Mouse (Mus musculus): ENCODE results near the gene Ell3.
A peak's percentile ranks its signal among the peaks of the same experiment; 100 is the strongest.
"Not testable (repeated sequence)": the region's sequence is repeated elsewhere in the genome, so short reads cannot be mapped to it uniquely, and the experiment has no call there.

Gene Ell3

DNA sequence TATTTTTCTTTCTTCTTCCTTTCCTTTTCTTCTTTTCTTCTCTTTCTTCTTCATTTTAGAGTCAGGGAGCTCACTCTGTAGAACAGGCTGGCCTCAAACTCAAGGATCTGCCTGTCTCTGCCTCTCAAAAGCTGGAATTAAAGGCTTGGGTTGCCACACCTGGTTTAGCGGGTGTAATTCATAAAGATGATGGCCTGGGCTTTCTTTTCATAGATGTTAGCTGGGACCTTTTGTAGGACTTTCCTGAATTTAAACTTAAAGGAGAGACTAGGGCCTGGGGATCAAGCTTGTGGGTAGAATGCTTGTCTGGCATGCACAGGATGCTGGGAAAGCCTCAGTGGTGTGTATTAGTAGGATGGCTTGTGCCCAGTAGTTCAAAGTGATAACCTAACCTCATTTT is at the start of gene Ell3:
Ell3 (minus strand) TSS at position 101 of the 400 bp plus-strand sequence.
- DNase-seq (ENCODE audit: low read depth, low spot score): no peak

DNA sequence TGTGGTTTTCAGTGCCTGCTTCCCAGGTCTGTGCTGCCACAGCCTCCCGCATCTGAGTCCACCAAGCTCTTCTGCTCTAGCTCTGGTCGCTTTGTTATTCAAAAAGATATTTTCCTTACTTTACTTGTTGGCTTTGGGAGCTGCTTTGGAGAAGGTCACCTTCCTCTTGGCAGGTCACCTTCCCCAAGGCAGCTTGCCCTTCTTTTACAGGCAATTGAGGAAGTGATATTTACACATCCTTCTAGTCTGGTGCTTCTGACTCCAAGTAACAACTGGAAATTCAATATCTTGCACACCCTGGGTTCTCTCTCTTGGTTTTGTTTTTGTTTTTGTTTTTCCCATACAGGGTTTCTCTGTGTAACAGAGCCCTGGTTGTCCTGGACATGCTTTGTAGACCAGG is 40.3 kb upstream of the Ell3 start:
- not testable (repeated sequence) for DNase-seq (ENCODE audit: low read depth, low spot score)

DNA sequence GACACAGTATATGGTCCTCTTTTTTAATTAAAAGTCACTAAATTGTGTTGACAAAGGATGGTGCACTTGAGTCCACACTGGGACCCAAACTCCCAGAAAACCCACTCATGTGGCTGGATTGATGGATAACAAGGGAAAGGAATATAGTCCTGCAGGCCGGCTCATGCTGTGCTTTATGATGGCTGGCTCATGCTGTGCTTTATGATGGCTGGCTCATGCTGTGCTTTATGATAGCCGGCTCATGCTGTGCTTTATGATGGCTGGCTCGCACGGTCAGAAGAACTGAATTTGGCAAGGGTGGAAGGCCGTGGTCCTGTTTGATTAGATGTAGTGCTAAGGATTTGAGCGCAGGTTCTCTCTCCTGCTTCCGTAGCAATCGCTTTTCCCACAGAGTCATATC is 39.5 kb upstream of the Ell3 start:
- no peak for DNase-seq (ENCODE audit: low read depth, low spot score)

DNA sequence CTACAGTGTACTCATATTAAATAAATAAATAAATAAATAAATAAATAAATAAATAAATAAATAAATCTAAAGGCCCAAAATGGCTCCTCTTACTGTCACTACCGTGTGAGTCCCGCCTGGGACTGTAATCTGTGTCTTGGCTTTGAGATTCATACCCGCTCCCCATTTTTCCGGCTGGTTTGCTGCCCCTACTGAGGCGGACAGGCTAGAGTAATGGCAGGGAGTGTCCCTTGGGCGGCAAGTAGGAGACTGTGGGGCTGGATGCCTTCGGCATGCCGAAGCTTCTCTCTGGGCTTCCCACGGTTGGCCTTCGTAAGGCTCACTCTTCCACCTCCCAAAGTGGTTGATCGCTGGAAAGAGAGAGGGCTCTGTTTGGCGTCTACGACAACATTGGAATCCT is 36.8 kb upstream of the Ell3 start:
- DNase-seq (ENCODE audit: low read depth, low spot score): not testable (repeated sequence)

DNA sequence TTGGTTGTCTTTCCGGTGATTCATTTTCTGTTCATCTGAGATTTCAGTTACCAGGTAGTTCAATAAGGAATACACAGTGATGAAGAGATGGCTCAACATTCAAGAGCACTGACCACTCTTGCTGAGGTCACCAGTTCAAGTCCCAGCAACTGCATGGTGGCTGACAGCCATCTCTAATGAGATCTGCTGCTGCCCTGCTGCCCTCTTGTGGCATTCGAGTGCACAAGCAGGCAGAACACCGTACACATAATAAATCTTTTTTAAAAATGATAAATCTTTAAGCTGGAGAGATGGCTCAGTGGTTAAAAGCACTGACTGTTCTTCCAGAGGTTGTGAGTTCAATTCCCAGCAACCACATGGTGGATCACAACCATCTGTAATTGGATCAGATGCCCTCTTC is 36.4 kb upstream of the Ell3 start:
- DNase-seq (ENCODE audit: low read depth, low spot score): no peak

DNA sequence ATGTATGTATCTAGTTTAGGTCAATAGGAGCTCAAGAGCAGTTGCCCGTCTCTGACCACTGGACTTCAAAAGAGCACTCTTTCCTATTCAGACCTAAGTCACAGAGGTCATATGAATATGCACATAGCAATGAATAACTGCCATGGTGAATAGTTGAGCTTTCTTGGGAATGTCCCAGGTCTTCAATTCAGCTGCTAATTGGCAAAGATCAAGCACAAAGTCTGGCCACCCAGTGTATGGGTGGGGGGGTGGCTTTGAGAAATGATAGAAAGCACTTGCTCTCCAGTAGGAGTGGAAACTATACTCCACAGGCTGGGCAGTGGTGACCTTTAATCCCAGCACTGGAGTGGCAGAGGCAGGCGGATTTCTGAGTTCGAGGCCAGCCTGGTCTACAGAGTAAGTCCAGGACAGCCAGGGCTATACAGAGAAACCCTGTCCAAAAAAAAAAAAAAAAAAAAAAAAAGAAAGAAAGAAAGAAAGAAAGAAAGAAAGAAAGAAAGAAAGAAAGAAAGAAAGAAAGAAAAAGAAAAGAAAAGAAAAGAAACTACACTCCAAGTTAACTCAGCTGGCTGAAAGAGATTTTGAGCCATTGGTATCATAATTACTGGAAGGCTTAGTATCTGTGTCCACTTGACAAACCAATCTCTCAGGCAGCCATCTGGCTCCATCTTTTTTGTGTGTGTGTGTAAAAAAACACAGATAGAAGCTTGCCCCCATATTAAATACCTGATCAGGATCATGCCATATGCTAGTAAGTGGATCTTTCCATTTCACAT is 33.6 kb upstream of the Ell3 start:
- DNase-seq (ENCODE audit: low read depth, low spot score): no peak

DNA sequence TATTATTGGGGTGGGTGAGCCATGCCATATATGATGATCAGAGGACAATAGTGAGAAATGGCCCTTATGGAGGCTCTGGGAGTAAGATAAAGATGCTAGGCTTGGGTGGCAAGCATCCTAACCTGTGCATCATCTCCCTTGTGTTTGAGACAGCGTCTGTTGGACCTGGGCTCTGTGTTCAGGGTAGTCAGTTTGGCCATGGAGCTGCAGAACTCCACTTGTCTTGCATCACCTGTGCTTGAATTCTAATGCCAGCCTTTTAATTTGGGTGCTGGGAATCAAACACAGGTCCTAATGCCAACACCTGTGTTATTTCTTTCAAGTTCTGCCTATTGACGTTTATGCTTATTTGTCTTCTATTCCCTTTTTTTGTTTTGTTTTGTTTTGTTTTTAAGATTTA is 31.2 kb upstream of the Ell3 start:
- not testable (repeated sequence) for DNase-seq (ENCODE audit: low read depth, low spot score)

DNA sequence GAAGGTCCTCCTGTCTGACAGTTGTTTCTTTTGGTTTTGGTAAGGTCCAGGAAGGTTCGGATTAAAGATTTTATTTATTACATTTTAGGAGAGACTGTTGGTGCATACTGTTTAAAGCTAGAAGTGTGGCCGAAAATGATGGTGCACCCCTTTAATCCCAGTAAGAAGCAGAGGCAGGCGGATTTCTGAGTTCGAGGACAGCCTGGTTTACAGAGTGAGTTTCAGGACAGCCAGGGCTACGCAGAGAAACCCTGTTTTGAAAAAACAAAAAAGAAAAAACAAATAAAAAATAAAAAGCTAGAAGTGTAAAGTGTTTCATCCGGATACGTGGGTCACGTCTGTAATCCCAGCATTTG is 30.1 kb upstream of the Ell3 start:
- no peak for DNase-seq (ENCODE audit: low read depth, low spot score)

DNA sequence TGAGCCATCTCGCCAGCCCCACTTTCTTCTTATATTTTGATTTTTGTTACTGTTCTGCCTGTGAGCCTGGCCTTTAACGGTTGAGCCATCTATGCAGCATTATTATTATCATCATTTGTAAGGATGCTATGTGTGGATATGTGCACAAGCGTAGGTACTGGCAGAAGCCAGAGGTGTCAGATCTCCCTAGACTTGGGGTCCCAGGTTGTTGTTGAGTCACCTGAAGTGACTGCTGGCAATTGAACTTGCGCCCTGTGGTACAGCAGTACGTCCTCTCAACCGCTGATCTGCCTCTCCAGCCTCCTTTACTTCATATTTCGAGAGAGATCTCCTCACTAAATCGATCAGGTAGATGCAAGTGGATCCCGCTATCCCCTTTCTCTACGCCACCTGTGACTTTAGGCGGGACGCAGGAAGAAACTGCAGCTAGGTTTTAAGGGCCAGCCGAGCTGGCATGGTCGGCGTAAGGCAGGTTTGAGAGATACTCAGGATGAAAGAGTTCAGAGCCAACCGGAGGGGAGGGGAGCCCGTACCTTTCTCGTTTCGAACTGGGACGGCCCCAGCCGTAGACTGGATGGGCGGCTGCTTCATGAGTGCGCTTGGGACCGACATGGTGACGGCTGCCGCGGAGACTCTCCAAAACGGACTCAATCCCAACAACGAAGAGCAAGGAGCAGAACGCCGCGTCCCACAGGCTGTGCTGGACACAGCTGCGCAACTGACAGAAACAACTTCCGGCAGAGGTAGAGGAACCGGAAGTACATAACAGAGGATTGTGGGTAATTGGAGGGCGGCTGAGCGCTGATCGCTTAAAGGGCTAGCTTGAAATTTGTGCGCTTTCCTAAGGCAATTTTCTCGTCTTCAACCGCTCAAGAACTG is 29.5 kb upstream of the Ell3 start, which contains the start of gene Mfap1b:
Mfap1b (minus strand) TSS at position 767 of the 879 bp plus-strand sequence.
- not testable (repeated sequence) for DNase-seq (ENCODE audit: low read depth, low spot score)

DNA sequence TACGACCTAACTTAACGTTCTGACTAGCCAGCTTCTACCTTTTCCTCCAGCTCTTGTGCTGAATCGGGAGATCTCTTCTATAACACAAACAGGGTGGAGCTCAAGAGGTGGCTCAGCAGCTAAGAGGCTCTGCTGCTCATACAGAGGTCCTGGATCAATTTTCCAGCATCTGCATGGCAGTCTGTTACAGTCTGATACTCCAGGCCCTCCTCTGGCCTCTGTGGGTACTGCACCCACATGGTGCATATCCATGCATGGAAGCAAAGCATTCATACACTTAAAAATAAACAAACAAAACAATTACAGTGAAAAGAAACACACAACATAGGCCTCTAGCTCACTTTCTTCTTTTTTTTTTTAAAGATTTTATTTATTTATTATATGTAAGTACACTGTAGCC is 28.7 kb upstream of the Ell3 start:
- DNase-seq (ENCODE audit: low read depth, low spot score): not testable (repeated sequence)

DNA sequence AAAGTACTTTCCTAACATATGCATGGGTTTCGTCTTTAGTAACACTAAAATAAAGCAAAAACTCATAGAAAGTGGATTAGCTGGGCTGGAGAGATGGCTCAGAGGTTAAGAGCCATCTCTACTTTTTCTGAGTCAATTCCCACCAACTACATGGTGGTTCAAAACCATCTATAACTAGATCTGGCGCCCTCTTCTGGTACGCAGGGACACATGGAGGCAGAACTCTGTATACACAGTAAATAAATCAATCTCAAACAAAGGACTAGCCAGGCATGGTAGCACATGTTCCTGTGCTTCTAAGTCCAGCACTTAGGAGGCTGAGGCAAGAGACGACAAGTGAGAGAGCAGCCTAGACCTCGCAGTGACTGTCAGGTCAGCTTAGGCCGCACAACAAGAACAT is 24.9 kb upstream of the Ell3 start:
- not testable (repeated sequence) for DNase-seq (ENCODE audit: low read depth, low spot score)

DNA sequence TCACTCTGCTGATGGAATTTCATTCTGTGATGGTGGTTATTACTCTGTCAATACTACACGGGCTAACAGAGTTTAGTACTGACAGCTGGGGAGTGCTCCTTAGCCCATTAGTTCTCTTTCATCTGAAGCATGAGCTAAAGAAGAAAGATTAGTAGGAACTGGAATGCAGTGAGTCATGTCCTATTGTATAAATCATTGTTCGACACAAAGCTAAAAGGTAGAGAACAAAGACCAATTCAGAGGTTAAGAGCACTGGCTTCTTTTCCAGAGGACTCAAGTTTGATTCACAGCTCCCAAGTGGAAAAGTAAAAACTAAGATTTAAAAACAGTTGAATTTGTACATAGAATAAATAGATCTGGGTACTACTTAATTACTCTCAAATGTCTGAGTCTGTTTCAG is 16.0 kb upstream of the Ell3 start:
- DNase-seq (ENCODE audit: low read depth, low spot score): peak; percentile 1

DNA sequence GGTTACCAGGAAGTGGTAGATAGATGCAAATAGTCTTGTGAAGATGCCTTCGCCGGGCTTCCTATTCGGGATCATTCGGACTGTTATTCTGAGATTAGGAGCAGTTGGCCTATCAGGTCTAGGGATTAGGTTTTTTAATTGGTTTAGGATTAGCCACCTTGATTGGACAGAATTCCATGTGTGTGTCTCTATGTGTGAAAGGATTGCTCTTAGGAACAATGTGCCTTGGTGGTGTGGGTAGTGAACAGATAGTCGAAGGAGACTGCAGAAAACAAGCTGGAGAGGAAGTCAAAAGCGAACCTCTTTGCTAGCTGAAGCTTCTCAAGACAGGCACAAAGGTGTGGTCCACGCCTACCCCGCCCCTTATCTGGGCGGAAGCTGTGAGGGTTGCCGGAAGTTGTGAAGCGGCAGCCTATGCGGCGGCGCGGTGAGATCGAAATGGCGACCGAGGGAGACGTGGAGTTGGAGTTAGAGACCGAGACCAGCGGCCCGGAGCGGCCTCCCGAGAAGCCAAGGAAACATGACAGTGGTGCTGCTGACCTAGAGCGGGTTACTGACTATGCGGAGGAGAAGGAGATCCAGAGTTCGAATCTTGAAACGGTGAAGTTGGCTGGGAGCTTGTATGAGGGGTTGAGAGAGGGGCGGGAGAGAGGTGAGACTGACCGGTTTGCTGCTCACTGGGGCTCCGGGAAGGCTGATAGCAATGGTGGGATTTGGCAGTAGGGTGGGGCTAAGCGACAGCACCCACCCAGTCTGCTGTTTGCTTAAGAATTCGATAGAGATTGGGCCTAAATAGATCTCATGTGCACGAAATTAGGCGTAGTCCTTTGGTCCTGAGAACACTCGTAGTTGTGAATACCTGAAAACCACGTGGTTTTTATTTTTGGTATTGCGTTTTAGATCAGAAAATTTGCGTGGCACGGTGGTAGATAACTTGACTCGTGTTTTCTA is 12.9 kb upstream of the Ell3 start, which contains the start of gene Serinc4:
Serinc4 (minus strand) TSS at position 90 of the 951 bp plus-strand sequence.
- DNase-seq (ENCODE audit: low read depth, low spot score): peak; percentile 94

DNA sequence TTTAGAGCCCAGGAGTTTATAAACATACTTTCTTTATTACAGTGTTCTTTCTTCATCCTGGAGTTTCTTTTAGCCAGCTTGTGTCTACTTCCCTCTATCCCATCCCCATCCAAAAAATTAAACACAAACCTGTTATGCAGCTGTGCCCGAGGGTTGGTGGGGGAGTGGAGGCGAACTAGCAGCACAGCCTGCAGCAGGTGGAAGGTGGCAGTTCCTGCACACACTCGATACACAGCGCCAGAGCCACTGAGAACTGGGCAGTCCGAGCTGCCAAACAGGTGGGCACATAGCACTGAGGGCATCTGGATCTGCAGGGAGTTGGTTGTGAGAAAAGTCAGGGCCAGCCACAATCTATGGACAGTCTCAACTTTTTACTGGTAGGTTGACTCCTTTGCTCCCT is 11.5 kb upstream of the Ell3 start:
- DNase-seq (ENCODE audit: low read depth, low spot score): no peak

DNA sequence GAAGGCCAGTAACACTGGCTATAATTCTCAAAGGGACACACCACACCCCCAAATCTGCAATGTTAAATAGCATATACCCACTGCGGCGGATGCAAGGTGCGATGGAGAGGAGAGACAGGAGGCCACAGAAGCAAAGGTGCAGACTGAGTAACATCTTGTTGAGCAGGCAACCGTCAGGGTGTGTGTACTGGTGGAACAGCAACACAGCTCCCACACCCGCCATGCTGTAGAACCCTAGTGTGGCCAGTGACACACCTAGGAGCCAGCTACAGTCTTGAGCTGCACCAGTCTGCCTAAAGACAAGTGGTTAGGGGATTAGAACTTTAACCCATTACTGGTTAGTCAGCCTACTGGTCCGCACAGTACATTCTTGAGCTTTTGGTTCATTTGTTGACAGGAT is 9.8 kb upstream of the Ell3 start:
- peak; percentile 6 for DNase-seq (ENCODE audit: low read depth, low spot score)

DNA sequence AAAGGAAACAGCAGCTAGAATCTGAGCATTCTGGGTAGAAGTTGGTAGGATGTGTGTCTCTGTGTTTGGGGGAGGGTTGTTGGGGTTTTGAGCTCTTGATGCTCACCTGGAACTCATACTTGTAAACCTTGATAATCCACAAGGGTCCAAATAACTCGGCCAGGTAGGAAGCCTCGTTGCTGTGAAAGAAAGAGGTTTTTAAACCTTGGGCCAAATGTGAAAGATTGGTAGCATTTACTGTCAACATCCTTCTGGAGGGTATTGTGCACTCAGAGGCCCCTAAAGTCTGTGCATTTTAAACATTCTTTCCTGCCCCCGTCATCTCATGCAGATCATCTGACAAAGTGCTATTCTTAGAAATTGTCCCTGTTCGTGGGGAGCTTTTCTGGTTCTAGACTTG is 8.9 kb upstream of the Ell3 start, which contains the start of gene Hypk:
Hypk (plus strand) TSS at position 301 of the 400 bp plus-strand sequence.
- DNase-seq (ENCODE audit: low read depth, low spot score): peak; percentile 4

DNA sequence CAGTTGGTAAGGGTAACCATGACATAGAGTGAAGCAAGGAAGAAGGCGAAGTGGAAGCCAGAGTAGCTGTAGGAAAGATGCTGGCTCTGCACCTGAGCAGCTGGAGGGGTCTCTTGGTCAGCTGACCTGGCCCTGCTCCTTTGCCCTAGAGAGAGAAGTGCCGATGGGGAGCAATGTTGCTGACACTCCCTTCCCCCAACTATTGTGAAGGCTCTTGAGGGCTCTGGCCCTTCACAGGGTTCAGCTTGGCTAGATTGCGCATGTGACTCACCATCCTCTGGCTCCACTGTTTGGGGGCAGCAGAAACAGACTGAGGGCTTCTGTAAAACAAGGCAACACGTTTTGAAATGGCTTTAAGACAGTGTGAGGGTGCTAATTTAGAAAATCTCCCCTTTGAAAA is 8.3 kb upstream of the Ell3 start:
- DNase-seq (ENCODE audit: low read depth, low spot score): peak; percentile 1

DNA sequence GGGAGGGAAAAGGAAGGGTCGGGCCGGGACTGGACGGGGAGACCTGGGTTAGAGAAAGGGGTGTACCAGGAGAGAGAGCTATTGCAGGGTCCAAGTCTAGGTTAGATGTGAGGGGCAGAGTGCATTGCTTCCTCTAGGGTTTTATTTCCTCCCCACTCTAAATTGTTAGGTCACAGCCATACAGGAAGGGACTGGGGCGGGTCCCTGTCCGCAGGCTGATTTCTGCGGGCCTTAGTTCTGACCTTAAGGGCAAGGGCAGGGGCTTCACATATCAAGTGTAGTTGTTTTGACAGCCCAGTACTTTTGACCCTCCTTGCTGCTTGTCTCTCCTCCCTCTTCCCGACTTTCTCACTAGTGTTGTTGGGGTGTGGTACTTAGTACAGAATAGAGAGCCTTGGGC is 6.0 kb upstream of the Ell3 start:
- peak; percentile 48 for DNase-seq (ENCODE audit: low read depth, low spot score)

DNA sequence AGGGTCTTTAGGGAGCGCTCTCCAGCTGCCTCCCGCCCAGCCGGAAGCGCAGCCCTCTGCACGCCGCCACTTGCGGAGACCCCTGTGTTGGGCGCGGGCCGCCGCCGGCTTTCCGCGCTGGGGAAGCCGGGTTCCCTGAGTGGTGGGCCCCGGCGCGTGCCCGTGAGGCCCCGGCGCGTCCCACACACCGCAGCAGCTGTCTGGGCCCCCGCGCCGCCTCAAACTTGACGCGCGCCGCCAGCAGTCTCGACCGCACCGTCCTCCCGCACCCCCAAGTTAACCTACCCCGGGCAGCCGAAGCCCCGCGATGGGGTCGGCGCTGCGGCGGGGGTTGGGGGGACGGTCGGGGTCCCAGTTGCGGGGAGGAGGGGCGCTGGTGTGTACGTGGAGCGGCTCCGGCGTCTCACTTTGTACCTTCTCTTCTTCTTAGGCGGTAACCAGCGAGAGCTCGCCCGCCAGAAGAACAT is 5.5 kb upstream of the Ell3 start:
- DNase-seq (ENCODE audit: low read depth, low spot score): no peak

DNA sequence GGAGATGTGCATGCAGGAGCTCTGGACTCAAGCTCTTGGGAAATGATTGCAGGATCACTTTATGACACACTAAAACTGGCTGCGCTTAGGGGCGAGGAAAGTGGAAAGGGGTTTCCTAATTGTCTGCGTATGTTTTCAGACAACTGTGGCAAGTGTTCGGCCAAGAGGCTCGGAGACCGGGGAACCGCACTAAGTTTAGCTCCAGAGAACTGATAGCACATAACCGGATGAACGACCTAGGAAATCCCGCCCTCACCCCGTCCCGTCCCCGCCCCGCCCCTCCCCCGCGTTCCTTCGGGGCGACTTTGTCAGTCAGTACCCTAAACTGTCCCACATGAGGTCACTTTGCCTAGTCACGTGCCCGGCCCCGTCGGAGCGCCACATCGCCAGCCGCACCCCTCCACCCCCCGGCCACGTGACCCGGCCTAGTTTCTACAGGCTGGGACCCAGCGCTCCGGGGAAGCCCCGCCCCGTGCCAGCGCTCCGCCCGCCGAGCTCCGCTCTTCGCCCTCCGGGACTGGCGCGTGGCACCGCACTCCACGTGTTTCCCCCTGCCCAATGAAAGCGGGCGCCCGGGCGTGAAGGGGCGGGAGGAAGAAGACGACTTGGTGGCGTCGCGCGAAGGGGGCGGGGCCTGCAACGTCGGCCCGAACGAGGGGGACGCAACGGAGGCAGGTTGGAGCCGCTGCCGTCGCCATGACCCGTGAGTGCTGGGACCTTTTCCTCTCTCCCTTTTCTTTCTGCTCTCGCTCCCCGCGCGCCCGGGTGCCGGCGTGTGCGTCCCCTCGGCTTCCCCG is 4.9 kb upstream of the Ell3 start, which contains the start of gene Serf2:
Serf2 (plus strand) TSS at position 457 of the 797 bp plus-strand sequence.
- peak; percentile 99 for DNase-seq (ENCODE audit: low read depth, low spot score)
